Mouse (Mus musculus) left cerebral cortex, adult 18-20 months (tissue): ENCODE measurements around the gene Pou3f3. TPM values are rescaled to one million over a fixed set of nuclear protein-coding genes. Genes with fewer than 3 reads are reported as not detected.

Experiments used
- DNase-seq, 2 experiments: peaks; one replicate each; pipeline ENCODE4 v3.0.0; 2021 to 2022; ENCODE audit warnings: low spot score in 2 of 2, mixed read lengths in 1 of 2
- total RNA-seq, 2 experiments: library from RNA; stranded (reverse); gene quantifications; 2 replicates each; pipeline ENCODE4 v1.2.3; 2021

The Pou3f3 gene
- total RNA-seq, 2 experiments from 2014 or later: 57.7 to 58.2 TPM

DNA sequence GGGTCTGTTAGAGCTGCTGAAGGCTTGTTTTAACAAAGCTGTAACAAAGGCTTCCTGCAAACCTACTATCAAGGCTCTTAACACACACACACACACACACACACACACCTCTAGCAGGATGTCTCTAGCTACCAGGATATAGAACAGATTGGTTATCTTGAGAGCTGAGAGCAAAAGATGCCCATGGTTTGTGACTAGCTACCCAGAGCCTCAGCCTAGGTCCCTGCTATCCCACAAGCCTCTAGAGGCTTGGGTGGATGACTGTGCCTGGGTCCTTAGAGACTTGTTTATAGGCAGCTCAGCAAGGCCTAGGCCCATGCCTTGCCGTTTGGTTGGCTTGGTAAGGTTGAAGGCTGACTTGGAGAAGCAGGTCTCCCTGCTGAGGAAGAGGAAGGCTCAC, 13.5 kb downstream of the Pou3f3 start:
- no peak for DNase-seq

DNA sequence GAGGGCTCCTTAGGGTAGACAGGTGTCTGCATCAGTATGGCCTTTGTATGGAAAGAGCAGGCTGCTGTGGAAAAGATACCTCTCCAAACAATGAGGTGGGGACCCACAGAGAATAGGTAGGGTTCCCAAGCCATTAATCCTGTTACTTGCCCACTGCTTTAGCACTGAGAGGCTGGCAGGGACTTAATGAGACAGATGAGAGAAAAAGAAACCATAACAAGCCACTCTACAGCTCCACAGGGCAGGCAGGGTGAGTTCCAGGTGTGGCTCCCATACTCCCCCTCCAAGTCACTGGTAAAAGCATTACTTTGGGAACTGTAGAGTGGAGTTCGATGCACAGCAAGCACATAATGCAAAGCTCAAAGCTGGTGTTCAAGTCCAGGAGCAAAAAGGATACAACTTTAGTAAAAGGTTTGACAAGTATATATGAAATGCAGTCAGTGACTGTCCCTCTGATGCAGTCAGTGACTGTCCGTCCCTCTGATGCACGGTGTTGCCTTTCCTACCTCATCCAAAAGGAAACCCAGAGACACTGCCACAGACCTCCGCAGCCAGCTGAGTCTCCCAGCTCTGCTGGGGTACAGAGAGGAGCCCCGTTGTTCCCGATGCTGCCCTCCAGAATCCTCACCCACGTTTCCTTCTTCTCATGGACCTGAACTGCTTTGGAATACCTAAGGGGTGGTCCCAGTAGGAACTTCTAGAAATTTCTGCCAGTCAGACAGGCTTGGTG, 14.0 kb downstream of the Pou3f3 start:
- no peak for DNase-seq

- DNase-seq: no peak
Observed at GRCm38 (mm10) chr1:42710234-42710633, 14.7 kb downstream of the Pou3f3 start.

- DNase-seq: no peak
Observed at GRCm38 (mm10) chr1:42710995-42711394, 15.4 kb downstream of the Pou3f3 start.

DNA sequence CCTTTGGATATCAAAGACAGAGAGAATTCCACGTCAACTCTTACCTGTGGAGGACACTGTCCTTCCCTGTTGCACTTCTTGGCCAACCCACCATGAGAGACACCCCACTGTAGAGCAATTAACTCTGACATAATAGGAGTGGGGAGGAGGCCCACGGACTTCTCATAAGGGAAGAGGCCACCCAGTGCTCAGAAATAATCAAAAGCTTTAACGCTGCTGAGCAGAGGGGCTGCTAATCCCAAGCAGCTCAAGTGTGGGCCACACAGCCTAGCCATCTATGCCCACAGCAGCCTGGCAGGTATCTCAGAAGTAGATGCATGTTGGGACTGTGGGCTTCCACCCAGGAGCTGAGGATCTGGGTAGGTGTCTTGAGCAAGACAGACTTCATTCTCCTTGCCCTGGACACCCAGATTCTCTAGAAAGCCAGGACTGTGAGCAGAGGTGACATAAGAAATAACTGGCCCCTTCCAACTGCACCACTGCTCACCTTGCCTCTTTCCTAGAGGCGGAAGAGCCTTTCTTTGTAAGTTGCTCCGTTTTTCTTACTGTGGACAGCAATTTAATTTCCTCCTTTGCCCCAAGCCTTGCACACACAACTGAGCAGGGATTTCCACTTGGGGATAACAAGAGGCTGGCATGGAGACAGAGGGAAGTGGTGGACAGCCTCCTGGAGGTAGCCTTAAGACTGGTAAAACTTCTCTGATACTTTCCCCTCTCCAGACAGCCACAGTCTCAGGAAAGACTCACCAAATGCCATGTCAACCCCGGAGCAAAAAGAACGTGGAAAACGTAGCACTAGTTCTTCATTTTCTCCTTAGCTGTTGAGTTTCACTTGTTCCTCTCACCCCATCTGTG, 16.1 kb downstream of the Pou3f3 start:
- DNase-seq: no peak

- DNase-seq: no peak
Observed at GRCm38 (mm10) chr1:42712311-42712690, 16.7 kb downstream of the Pou3f3 start.

DNA sequence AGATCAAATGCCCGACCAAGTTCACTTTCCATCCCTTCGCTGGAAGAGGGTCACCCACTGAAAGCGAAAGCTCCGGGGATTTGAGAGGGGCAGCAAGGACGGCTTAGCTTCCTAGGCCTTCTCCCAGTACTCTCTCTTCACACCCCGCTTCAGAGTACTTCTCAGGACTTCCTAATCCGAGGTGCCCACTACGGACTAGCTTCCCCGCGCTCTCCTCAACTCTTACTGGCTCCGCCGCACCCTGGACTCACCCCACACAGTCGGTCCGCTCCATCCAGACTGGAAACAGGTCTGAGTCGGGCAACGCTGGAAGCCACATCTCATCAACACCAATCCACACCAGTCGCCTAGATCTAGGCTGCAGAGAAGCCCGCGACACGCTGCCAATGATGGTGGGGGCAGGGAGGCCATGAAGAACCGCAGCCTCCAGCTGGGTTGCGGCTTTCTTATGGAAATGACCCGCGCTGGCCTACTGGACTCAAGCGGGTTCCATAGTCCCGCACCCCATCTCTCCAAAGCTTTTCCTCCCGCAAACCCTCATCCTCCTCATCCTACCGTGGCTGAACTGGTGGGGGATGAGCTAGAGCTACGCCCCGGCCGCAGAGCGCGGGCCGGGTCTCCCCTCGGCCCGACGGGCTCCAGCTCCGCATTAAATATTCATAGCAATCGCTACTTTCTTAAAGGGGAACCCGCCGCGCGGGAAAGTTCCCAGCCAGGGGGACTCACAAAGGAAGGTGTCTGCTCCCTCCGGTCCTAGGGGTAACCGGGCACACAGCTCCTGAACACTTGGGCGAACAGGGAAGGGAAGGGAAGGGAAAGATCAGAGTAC, 17.8 kb downstream of the Pou3f3 start:
- DNase-seq: peak in 1 of 2 experiments; percentile 44

DNA sequence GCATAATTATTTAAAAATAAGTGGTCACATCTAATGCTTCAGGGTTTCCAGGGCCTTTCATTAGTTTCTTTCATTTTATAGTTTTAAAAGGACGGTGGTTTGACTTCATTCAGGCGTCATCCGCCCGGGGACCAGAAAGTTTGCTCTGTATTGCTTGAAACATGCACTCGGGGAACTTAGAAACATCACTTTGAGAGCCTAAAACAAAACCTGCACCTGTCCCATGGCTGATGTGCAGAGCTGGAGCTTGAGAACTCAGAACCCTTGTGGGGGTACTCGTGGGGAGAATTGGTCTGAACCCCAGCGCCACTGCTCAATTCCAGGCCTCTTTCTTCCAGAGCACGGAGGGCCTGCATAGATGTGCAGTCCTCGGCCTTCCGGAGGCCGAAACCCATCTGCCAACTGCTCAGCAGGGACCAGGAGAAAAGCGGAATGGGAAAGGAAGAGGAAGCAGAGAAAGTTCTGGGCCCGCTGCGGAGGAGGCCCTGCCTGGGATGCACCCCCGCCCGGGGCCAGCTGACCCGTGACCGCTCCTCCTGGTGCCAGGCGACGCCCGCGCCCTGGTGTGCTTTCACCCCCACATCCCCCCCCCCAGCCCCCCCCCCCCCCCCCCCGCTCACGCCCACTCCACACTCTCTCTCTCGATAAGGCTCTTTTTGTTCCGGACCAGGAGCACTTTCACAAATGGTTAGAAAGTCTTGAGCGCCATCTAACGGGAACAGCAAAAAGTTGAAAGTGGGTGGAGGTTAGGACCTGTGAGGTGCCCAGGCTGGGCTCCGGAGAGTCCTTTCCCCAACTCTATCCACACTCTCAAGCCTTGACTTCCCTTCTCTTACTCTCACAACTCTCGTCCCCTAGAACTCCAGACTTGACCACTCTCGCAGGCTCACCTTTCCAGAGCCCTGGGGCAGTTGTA, 18.7 kb downstream of the Pou3f3 start:
- peak in 1 of 2 experiments; percentile 56 for DNase-seq

DNA sequence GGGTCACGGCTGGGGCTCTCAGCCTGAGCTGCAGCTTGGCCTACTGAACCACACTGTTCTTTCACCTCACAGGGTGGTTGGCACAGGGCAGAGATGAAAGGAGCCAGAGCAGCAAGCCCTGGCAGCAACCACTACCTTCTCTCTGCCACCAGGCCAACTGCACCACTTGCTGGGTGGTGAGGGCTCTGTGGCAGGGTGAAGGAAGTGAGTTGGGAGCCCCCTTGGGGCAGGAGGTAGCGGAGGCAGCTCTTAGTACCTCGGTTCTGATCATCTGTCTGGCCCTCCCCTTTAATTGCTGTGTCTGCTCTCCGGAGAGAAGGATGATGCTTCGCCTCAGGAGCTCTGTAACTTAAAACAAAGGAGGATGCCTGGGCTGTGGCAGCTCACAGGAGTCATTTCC, 23.0 kb downstream of the Pou3f3 start:
- DNase-seq: no peak

- DNase-seq: no peak
Observed at GRCm38 (mm10) chr1:42721353-42721752, 25.8 kb downstream of the Pou3f3 start.

DNA sequence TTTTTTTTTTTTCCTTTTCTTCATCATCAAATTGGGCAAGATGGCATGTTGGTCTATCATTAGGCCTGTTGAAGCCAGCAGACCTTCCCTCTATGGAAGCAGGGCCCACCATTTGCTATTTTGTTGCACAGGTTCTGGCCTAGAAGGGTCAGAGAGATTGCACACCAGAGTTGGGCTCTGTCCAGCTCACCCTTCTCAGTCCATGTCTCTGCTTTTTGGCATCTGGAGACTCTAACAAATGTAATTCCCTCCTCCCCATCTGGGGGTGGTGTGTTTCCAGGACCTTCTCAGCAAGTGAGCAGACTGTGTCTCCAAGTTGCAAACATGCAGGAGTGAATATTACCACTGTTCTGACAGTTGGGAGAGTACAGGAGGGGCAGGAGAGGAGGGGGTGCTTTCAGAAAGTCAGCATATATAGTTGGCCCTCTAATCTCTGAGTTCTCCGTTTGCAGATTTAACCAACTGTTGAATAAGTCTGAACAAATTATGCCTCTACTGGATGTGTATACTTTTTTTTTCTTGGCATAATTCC, 28.3 kb downstream of the Pou3f3 start:
- no peak for DNase-seq

- no peak for DNase-seq
Observed at GRCm38 (mm10) chr1:42724881-42725280, 29.3 kb downstream of the Pou3f3 start.

- DNase-seq: no peak
Observed at GRCm38 (mm10) chr1:42727161-42727560, 31.6 kb downstream of the Pou3f3 start.

DNA sequence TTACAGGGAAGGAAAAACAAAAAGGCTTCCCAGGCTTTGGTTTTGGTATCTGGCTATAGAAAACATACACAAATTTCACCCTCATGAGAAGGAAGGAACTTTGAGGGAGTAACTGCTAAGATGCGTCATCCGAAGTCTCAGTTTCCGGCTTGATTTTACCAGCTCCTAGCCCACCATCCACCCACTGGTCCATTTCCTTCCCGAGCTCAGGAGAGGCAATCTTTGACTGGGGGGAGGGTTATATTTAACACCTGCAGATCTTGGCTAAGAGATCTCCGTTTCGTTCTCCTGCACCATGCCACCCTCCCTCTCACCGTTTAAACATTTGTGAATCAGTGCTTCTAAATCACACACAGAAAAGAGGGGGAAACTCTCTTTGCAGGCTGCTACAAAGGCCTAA, 32.1 kb downstream of the Pou3f3 start:
- DNase-seq: peak in 1 of 2 experiments; percentile 57

GRCm38 (mm10) chr1:42741383-42742241, 46.0 kb downstream of the Pou3f3 start:
- no peak for DNase-seq

GRCm38 (mm10) chr1:42742242-42742560, 46.6 kb downstream of the Pou3f3 start:
- DNase-seq: no peak

GRCm38 (mm10) chr1:42745047-42745446, 49.5 kb downstream of the Pou3f3 start:
- DNase-seq: no peak

- DNase-seq: no peak
Observed at GRCm38 (mm10) chr1:42749536-42750292, 54.1 kb downstream of the Pou3f3 start.
